Mouse (Mus musculus) brain, embryonic 18.5 days (tissue): ENCODE results near the gene 4931409K22Rik.

Experiments
- DNase-seq: peaks from one replicate; pipeline ENCODE4 v3.0.0-alpha.2; 2012; ENCODE audit warnings: low read depth, low spot score

4931409K22Rik gene

GRCm38 (mm10) chr5:24540387-24541143 lies 16.0 kb downstream of the 4931409K22Rik start, which contains the start of gene Asb10:
TSS of gene Asb10 (minus strand) at chr5:24540978.
- no peak for DNase-seq

GRCm38 (mm10) chr5:24539571-24540296 lies 16.9 kb downstream of the 4931409K22Rik start:
- DNase-seq: no peak

GRCm38 (mm10) chr5:24537618-24538017 lies 19.0 kb downstream of the 4931409K22Rik start:
- DNase-seq: no peak

- no peak for DNase-seq
These were observed 20.1 kb downstream of the 4931409K22Rik start for GRCm38 (mm10) chr5:24536511-24536910.

DNA sequence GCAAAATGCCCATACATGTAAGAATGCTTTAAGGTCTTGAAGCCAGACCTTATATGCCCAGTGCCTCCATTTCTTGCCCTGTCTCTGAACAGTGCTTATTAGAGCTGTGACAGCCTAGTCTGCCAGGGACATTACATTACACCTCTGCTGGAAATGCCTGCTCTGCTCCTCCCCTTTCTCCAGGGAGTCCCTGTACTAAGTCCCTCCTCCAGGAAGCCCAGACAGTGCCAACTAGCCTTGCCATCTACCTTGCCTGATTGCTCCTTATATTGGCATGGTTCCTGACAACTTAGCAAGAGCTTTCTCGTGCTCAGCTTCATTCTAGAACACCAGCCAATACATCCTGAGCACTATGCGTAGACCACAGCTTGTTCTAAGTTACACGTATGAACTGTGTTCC lies 20.9 kb downstream of the 4931409K22Rik start:
- no peak for DNase-seq

DNA sequence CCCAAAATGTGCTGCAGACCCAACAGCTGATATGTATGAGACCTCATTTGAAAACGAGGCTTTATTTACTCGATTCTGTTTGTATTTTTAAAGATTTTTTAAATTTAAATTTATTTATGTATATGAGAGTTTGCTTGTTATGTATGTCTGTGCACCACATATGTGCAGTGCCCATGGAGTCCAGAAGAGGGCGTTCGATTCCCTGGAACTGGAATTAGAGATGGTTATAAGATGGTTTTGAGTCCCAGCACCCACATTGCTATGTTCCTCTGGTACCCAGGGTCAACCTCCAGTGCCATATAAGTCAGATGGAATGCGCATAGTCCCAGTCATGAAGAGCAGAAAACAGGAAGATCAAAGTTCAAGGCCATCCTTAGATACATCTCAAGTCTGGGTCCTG lies 22.3 kb downstream of the 4931409K22Rik start:
- DNase-seq: no peak

DNA sequence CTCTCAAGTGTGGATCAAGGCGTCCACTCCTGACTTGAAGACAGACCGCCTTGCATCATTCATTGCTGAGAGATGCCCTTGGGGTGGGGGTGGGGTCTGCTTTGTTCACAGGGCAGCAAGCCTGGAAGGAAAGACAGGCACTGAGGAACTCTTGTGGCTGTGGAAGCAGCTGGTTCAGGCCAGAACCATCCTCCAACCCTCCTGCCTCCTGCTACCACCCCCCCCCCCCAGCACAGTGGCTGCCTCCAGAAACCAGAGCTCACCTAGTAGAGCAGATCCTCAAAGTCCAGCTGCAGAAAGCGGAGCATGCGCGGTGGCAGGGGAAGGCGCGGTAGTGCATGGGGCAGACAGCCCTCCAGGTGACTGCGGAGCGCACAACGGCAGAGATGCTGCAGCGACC lies 23.2 kb downstream of the 4931409K22Rik start:
- no peak for DNase-seq

GRCm38 (mm10) chr5:24530042-24530689 lies 26.4 kb downstream of the 4931409K22Rik start:
- DNase-seq: peak; percentile 51

GRCm38 (mm10) chr5:24527780-24528179 lies 28.8 kb downstream of the 4931409K22Rik start:
- DNase-seq: no peak

- no peak for DNase-seq
These were observed 29.7 kb downstream of the 4931409K22Rik start, which contains the start of gene Gbx1 for GRCm38 (mm10) chr5:24526889-24527230. TSS of gene Gbx1 (minus strand) at chr5:24527202.

- DNase-seq: no peak
These were observed 30.3 kb downstream of the 4931409K22Rik start for GRCm38 (mm10) chr5:24526190-24526888.

GRCm38 (mm10) chr5:24525360-24526189 lies 31.0 kb downstream of the 4931409K22Rik start:
- no peak for DNase-seq

DNA sequence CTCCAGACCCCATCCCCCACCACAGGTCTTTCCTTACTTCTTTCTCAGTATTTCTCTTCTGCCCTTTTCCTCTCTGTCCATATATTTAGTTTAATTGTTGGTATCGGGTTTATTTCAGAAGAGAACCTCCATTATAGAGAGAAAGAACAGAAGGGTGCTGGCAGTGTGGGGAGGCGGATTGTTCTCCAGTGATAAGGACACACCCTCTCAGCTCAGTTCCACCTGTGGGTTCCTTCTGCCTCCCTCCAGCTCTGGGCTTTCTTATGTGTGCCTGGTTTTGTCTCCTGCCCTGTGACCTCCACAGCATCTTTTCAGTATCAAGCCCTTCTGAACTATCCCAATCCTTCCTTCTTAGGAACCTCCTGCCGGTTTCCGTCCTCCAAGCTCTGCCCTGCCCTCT lies 32.1 kb downstream of the 4931409K22Rik start:
- DNase-seq: no peak

- no peak for DNase-seq
These were observed 32.8 kb downstream of the 4931409K22Rik start for GRCm38 (mm10) chr5:24523806-24524205.

- DNase-seq: no peak
These were observed 35.2 kb downstream of the 4931409K22Rik start for GRCm38 (mm10) chr5:24521366-24521765.

GRCm38 (mm10) chr5:24512271-24512670 lies 44.3 kb downstream of the 4931409K22Rik start:
- DNase-seq: no peak

GRCm38 (mm10) chr5:24510635-24511034 lies 46.0 kb downstream of the 4931409K22Rik start:
- DNase-seq: no peak

- no peak for DNase-seq
These were observed 48.2 kb downstream of the 4931409K22Rik start for GRCm38 (mm10) chr5:24508406-24508805.

DNA sequence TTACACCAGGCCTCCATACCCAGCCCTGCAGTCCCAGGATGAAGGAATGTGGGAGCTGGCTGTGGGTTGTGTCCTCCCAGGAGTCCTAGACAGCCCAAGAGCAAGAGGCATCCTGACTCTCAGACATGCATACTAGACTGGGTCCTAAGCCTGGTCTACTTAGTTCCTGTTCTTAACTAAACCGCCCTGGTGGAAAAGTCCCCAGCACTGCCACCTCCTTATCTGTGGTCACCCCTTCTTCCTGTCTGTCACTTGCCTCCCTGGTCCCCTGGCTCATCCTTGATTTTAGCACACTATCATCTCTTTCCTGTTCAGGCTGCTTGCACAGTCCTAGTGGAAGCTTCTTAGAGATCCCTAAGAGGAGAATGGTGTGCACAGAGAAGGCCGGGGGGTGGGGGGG lies 51.1 kb downstream of the 4931409K22Rik start:
- DNase-seq: no peak

- no peak for DNase-seq
These were observed 53.8 kb downstream of the 4931409K22Rik start for GRCm38 (mm10) chr5:24502786-24503185.

- no peak for DNase-seq
These were observed 55.8 kb downstream of the 4931409K22Rik start for GRCm38 (mm10) chr5:24500851-24501250.
